Mouse (Mus musculus): ENCODE measurements around the gene Slc5a6.

GRCm38 (mm10) chr5:31047848-31048762, 619 bp downstream of the Slc5a6 start, which contains the start of gene Atraid:
- no peak for TF ChIP-seq CTCF (IDR thresholded peaks at IDR 0.05; ENCODE audit: borderline replicate concordance, insufficient read depth, low read depth, low read length)
- TF ChIP-seq POLR2A (IDR thresholded peaks at IDR 0.05; ENCODE audit: borderline replicate concordance, insufficient read depth, low read length), result peak; percentile 97
